Mouse (Mus musculus) olfactory bulb, adult 2 months (tissue): ENCODE data around the gene Gpr3.

Source experiments
- CTCF ChIP-seq: fragments of 200-500 bp; IDR thresholded peaks from 2 replicates; pipeline ENCODE4 v1.5.1; 2012; ENCODE audit warnings: low read depth, mild to moderate bottlenecking, low read length, moderate library complexity; ENCODE audit not compliant: insufficient read depth
- POLR2A ChIP-seq: fragments of 200-500 bp; IDR thresholded peaks from 2 replicates; pipeline ENCODE4 v1.6.1; 2012; ENCODE audit warnings: mild to moderate bottlenecking, low read depth, low read length, moderate library complexity; ENCODE audit not compliant: insufficient read depth

DNA sequence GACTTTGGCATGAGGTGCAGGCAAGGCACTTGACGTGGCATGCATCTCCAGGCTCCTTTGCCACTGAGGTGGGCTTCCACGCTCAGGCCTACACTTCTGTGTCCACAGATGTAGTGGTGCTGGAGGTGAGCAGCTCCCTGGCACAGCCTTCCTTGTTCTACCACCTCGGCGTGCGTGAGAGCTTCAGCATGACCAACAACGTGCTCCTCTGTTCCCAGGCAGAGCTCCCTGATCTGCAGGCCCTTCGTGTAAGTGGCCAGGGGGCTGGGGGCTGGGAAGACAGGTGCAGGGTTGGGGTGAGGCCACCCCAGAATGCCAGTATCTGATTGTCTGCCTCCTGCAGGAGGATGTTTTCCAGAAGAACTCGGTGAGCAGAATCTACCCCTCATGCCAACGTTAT, 30.4 kb upstream of the Gpr3 start:
- TF ChIP-seq CTCF (no peak), POLR2A (no peak)
